Mouse (Mus musculus) cerebellum, postnatal 25 days (tissue): ENCODE measurements around the gene Ssna1.
A peak's percentile ranks its signal among the peaks of the same experiment; 100 is the strongest.

Source experiments
- DNase-seq, 2 experiments: peaks; one replicate each; pipeline ENCODE4 v3.0.0; 2021; ENCODE audit warnings: mixed read lengths in 2 of 2

The Ssna1 gene

DNA sequence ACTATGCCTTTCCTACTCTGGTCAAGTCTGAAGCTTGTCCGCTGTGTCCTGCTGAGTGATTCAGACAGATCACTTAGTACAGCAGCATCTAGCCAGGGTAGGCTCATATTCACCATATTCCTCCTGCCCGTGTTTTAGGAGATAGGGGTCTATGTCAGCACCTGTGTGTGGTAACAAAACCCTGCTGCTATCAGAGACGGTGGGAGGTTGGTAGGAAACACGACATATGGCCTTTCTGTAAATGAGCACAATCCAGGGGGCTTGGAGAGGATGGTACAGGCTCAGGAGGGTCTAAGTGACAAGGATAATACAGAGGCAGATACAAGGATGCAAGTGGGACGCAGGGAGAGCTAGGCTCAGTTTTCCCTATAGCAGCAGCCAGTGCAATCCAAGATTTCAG is 42.7 kb downstream of the Ssna1 start:
- DNase-seq, result no peak

DNA sequence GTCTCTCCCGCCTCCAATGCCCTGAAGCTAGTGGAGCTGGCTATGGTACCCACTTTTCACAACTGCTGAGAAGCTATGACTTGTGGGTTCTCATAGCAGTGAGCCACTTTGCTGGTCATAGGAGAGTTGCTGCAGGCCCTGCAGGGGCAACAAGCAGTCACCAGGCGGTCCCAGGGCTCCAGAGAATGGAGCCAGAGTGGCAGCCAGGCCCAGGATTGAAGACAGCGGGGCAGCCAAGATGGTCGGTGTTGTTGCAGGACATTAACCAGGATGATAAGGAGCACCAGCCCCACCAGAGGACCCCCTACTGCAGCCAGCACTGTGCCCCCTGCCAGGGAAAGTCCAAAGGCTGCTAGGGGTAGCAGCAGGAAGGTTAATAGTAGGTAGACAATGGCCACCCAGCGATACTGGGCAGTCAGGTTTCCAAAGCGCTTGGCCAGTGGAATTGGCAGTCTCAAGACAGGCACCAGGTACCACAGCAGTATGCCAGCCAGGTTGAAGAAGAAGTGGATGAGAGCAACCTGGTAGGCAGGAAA is 43.2 kb downstream of the Ssna1 start:
- DNase-seq, result peak in 1 of 2 experiments; percentile 33

DNA sequence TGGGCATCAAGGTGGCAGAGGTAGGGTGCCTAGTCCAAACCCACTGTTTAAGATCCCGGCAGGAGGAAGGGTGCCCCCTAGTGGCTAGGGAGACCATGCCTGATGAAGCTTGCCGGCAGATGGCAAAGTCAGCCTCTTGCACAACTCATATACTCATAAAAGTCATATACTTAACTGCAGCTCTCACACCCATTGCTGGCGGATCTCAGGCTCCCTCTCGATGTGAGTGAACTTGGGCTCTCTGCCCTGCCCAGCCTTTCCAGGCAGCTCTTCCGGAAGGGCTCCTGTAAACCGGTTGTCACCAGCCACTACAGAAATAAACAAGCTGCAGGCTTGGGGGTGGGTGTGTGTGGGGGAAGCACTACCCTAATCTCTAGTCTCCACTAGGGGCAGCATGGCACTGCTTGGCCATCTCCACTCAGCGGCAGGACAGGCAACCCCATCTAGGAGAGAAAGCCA is 43.8 kb downstream of the Ssna1 start:
- peak; percentile 85 to 90 for DNase-seq

DNA sequence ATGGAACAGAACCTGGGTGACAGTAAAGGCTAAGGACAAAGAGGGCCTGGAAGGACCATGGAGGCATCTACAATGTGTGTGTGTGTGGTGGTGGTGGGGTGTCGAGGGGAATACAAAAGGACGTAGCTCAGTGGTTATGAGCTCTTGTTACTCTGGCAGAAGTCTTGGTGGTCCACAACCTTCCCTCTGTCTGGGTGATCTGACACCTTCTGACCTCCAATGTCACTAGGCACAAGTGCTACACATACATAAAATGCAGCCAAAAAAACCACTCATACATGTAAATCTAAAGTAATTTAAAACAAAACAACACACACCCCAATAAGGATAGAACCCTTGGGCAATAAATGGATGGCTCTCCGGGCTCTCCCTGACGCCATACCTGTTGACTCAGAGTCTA is 44.8 kb downstream of the Ssna1 start:
- peak in 1 of 2 experiments; percentile 12 for DNase-seq

DNA sequence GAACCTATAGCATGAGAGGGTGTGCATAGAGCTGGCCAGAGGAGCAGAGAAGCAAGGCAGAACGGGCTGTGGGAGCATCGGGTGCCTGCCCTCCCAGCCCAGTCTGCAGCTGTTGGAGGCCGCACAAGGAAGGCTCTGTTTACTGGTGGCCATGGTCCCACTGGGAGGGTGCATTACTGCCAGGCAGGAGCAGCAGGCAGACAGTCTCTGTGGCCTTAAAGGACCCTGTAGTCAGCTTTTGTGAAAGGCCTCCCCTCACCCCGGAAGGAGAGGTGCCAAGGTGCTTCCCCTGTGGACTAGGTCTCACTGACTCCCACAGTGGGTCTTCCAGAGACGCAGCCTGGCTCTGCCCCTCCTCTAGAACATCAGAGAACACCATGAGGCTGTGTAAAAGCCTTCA is 45.4 kb downstream of the Ssna1 start:
- peak in 1 of 2 experiments; percentile 50 for DNase-seq

DNA sequence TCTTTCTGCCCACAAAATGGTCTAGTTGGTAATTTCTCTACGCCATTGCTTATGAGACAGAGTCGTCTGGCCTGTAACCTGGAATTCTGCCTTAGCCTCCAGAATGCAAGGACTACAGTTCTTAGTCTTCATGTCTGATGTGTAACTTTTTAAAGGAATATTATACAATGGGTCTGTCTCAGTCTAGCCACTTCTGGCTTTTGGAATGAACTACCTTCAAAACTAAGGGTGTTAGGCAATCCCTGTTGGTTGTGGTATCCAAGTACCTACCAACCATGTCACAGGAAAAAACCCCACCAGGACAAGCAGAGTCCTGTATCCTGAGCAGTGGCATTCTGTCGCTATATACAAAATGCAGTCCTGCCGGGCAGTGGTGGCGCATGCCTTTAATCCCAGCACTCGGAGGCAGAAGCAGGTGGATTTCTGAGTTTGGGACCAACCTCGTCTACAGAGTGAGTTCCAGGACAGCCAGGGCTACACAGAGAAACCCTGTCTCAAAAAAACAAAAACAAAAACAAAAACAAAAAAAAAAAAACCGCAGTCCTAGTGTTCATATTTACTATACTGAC is 46.3 kb downstream of the Ssna1 start:
- DNase-seq, result peak in 1 of 2 experiments; percentile 4

DNA sequence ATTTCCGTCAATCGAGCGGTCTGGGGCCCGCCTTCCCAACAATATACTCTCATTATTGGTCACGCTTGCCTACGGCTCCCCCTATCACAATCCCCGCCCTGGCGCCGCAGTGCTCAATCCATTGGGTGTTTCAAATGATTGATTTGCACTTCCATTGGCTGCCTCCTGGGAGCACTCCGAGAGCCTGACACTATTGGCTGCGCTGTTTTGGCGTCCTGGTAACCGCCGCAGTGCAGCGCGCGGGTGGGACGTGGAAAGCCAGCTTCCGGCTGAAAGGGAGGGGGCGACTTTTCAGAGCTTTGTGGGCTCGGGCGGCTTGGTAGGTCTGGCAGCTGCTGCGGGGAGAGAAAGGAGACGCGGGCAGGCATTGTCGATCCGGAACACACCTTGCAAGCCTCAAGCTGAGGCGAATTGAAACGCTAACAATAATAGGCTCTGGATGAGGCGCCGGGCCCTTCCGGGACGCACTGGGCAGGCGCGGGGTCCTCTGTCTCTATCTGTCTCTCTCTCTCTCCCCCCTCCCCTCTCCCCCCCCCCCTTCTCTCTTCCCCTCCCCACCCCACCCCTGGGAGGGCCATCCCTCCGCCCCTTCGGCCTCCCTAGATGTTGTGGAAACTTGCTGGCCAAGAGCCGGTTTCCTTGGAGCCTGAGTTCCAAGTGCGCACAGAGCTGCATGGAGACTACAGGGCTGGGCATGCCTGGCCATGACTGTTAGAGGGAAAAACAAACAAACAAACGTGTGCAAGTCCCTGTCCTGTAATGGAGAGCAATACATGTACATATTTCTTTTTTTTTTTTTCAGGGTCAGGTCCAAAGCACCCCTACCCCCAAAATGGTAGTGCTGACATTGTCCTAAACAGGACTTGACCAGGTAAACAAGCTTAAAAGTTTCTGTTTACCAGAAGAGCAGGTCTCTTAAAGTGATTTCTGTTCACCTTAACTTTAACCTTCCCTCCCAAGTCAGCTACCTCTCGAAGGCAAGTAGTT is 47.2 kb downstream of the Ssna1 start:
- peak; percentile 96 to 97 for DNase-seq

DNA sequence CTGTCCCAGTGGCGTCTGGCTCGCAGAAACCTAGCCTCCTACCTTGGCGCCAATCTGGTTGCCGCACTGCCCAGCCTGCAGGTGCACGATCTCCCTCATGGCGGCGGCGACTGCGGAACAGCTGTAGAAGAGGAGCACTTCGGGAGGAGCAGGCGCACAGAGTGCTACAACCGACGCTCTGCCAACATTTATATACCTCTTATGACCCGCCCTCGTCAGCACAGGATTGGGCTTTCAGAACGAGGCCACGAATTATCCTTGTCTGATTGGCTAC is 47.8 kb downstream of the Ssna1 start, which contains the start of gene Tubb4b:
TSS of gene Tubb4b (minus strand) at position 211 of the 274 bp plus-strand sequence.
- no peak for DNase-seq

DNA sequence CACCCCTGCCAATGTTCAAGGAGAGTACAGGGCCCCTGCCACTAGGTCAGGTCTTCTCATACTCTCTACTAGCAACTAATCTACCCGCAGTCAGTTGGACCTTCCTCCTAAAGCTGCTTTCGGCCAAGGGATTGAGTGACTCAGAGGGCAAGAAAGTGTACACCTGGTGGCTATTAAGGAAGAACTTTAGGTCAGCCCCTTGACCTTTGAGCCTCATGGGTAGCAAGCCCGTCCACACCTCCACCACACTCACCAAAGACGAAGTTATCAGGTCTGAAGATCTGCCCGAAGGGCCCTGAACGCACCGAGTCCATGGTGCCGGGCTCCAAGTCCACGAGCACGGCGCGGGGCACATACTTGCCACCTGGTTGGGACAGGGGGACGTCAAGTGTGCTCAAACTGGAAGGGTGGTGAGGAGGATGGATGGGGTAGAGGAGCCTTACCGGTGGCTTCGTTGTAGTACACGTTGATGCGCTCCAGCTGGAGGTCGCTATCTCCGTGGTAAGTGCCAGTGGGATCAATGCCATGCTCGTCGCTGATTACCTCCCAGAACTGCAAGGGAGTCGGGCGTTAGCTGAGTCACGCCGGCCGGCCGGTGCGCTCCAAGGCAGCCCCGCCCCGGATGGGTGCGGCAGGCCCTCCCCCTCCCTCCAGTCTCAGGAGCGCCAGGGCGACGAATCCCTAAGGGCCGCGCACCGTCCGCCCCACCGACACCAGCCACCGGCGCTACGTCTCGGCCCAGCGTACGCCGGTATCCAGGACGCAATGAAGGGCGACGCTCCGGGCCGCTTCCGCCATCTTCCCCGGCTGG is 48.4 kb downstream of the Ssna1 start:
- peak in 1 of 2 experiments; percentile 85 for DNase-seq

DNA sequence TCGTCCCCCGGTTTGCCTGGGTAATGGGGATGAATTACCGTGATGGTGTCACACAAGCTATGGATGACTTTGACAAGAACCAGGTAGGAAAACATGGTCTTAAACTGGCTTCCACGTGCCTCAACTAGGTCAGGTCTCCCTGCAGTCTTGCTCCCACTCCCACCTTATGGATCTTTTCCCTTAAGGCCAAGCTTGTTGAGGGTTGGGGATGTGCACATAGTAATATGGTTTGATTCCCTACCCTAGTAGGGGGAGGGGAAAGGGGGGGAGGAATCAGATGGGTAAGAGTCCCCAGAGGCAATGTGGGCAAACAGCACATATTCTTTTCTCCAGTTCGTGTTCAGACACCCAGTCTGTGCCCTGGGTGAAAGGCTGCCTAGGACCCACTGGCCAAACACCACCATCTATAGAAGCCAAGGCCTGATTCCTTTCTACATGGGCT is 50.9 kb downstream of the Ssna1 start:
- DNase-seq, result no peak
